Mouse (Mus musculus) limb, embryonic 15.5 days (tissue): ENCODE results near the gene Dhx32. TPM values are rescaled to one million over a fixed set of nuclear protein-coding genes. Genes with fewer than 3 reads are reported as not detected.

Source experiments
- ATAC-seq: fragments of 200-750 bp; cut with Nextera tagmentation; 2 replicates; pipeline ENCODE4 v1.8.0; 2017; ENCODE audit warnings: low read depth, moderate TSS enrichment; ENCODE audit not compliant: insufficient number of reproducible peaks, low FRiP score, low TSS enrichment
- H3K27ac ChIP-seq: fragments of 300-500 bp; sonication (generic); 2 replicates; pipeline ENCODE4 v1.5.1; 2015; ENCODE audit warnings: moderate library complexity, mild to moderate bottlenecking, inconsistent platforms
- H3K27me3 ChIP-seq: fragments of 300-500 bp; sonication (generic); 2 replicates; pipeline ENCODE4 v1.6.1; 2015; ENCODE audit warnings: inconsistent platforms
- H3K36me3 ChIP-seq: fragments of 300-500 bp; sonication (generic); 2 replicates; pipeline ENCODE4 v1.6.1; 2015; ENCODE audit warnings: inconsistent platforms
- H3K4me1 ChIP-seq: fragments of 300-500 bp; sonication (generic); 2 replicates; pipeline ENCODE4 v1.6.1; 2015; ENCODE audit warnings: inconsistent platforms
- H3K4me2 ChIP-seq: fragments of 300-500 bp; sonication (generic); 2 replicates; pipeline ENCODE4 v1.6.1; 2015; ENCODE audit warnings: mild to moderate bottlenecking, inconsistent platforms
- H3K4me3 ChIP-seq: fragments of 300-500 bp; sonication (generic); 2 replicates; pipeline ENCODE4 v1.5.1; 2015; ENCODE audit warnings: mild to moderate bottlenecking, inconsistent platforms
- H3K9ac ChIP-seq: fragments of 300-500 bp; sonication (generic); 2 replicates; pipeline ENCODE4 v1.6.1; 2015; ENCODE audit warnings: inconsistent platforms
- H3K9me3 ChIP-seq: fragments of 300-500 bp; sonication (generic); 2 replicates; pipeline ENCODE4 v1.6.1; 2016; ENCODE audit warnings: inconsistent platforms
- WGBS: fragments of 180-500 bp; shearing (Covaris S2); methylation state at CpG from one replicate; pipeline ENCODE4 v1.1.7; 2015; 5-methylcytosine and 5-hydroxymethylcytosine counted together
- polyA plus RNA-seq: library from polyadenylated mRNA; unstranded; fragments of >200 nt; fragmentation: Nextera tagmentation; extraction: Ambion mirVana; gene quantifications from 2 replicates; pipeline ENCODE4 v1.2.1, GENCODE M21; 2015

The Dhx32 gene
- polyA plus RNA-seq, 1 experiment from 2014 or later: 24.8 TPM

DNA sequence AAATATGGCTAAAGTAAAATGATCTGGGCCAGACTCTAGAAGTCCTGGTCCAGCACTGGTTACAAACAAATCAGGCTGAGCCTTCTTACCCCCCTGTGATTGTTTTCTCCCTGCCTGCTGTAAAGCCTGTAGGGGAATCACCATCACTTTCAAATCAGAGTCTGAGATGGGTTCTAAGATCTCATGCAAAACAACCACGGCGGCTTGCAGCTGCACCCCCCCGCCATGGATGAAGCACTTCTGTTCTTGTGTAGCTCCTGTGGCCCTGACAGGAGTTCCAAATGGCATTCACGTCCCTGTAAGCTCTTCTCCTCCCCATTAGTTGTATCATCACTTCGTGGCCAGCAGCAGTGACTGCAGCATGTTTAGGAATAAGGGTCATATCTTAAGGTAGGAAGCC, 98.9 kb downstream of the Dhx32 start:
- no peaks in the 10 kb centered on the region for H3K9me3 ChIP-seq
- H3K4me2 ChIP-seq: no peak overlapping the region
- H3K27me3 ChIP-seq: no peaks in the 10 kb centered on the region
- no peak overlapping the region for H3K9ac ChIP-seq
- peaks cover 24% of the 10 kb centered on the region for H3K36me3 ChIP-seq
- H3K27ac ChIP-seq: no peak overlapping the region
- WGBS: 69% methylated on average over 5 of the region's 5 CpGs
- H3K4me3 ChIP-seq: no peak overlapping the region
- ATAC-seq: no peak
- H3K4me1 ChIP-seq: no peaks in the 10 kb centered on the region

DNA sequence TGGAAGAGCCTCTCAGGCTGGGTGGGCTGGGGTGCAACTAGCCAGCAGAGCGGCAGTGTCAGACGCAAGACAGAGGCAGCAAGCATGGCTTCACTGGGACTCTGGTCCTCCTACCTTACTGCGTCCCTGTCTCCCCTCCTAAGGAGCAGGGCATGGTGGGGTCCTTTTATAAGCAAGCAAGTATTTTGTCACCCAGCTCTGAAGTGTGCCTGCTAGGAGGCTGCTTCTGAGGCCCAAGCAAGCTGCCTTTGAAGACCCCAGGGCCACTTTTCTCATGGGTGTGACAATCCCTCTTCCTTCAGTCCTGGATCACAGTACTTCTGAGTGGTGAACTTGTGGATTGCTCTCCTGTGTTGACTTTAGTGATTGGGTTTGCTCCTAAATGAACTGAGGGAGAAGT, 102.6 kb downstream of the Dhx32 start, which contains the start of gene Mmp21:
Gene Mmp21, minus strand, starts transcription at position 101 of the 400 bp plus-strand sequence.
- Histone ChIP-seq H3K4me3 (no peak within 1 kb of the TSS), H3K27ac (no peak within 1 kb of the TSS), H3K36me3 (peaks cover 19% of the 10 kb centered on the region; the same call in 1 of the 2 replicates), H3K9ac (no peak within 1 kb of the TSS), H3K27me3 (no peaks in the 10 kb centered on the region), H3K4me2 (no peak within 1 kb of the TSS), H3K4me1 (no peaks in the 10 kb centered on the region), H3K9me3 (no peaks in the 10 kb centered on the region)
- ATAC-seq: no peak
- 59% methylated on average over 3 of the region's 3 CpGs for WGBS

DNA sequence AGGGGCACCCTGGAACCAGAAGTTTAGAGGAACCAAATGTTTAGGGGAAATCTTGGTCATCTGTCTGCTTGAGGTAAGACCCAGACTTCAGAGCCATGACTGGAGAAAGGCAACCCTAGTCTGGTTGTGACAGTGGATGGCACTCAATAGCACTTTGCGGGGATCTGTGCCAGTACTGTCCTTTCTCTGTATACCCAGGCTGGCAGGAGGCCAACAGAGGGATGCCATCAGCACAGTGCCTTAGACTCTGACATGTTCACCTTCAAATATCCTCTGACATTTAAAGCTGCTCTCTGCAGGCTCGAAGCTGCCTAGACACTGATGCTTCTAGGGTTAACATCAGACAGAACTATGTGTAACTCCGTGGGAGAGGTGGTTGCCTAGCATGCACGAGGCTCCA, 103.1 kb downstream of the Dhx32 start:
- ATAC-seq: no peak
- Histone ChIP-seq H3K4me2 (no peak overlapping the region), H3K9me3 (no peaks in the 10 kb centered on the region), H3K36me3 (peaks cover 21% of the 10 kb centered on the region; the same call in 1 of the 2 replicates), H3K27me3 (no peaks in the 10 kb centered on the region), H3K4me1 (no peaks in the 10 kb centered on the region), H3K9ac (no peak overlapping the region), H3K27ac (no peak overlapping the region), H3K4me3 (no peak overlapping the region)
- 58% methylated on average over 4 of the region's 4 CpGs for WGBS

DNA sequence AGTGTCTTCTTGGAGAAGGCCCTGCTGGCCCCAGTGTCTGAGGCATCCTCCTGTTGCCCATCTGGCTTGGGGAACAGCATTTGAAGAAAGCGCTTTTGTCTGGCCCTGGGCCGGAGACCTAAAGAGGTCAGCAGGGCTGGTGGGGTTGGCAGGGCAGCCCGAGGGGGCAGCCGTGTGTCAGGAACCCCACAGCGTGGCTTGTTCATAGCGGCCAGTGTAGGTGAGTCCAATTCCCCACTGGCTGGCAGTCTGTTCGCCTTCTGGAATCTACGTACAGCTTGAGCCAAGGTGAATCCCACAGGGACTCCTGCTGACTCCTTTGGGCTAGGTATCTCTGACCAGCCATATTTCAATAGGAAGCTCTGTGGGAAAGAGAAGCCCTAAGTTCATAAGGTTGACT, 103.8 kb downstream of the Dhx32 start:
- 92% methylated on average over 8 of the region's 8 CpGs for WGBS
- no peaks in the 10 kb centered on the region for H3K4me1 ChIP-seq
- H3K36me3 ChIP-seq: peaks cover 25% of the 10 kb centered on the region; the same call in 1 of the 2 replicates
- no peak overlapping the region for H3K4me3 ChIP-seq
- H3K27me3 ChIP-seq: no peaks in the 10 kb centered on the region
- H3K27ac ChIP-seq: no peak overlapping the region
- no peak overlapping the region for H3K9ac ChIP-seq
- H3K4me2 ChIP-seq: no peak overlapping the region
- H3K9me3 ChIP-seq: no peaks in the 10 kb centered on the region
- no peak for ATAC-seq

DNA sequence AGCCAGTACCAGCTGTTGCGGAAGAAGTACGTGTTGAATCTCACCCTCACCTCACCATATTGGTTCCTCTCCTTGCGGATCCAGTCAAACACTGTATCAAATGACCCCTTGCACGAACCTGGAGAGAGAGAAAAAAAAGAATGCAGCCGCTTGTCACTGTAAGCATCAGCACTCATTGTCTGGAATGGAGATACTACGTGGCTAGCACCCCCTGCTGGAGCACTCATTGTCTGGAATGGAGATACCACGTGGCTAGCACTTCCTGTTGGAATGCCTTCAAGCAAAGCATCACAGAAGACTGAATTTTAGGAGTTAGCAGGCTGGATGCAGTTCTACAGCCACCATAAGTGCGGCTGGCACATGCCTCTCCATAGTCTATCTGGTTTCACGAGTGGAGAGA, 106.5 kb downstream of the Dhx32 start:
- Histone ChIP-seq H3K9me3 (no peaks in the 10 kb centered on the region), H3K4me3 (no peak overlapping the region), H3K36me3 (peaks cover 50% of the 10 kb centered on the region), H3K4me2 (no peak overlapping the region), H3K27me3 (no peaks in the 10 kb centered on the region), H3K4me1 (no peaks in the 10 kb centered on the region), H3K9ac (no peak overlapping the region), H3K27ac (no peak overlapping the region)
- 75% methylated on average over 9 of the region's 9 CpGs for WGBS
- ATAC-seq: no peak

Other genes with a start within 250 kb of the Dhx32 start
- gene Tex36, start 180.6 kb downstream of the Dhx32 start, polyA plus RNA-seq: not detected in 2 replicates
- gene Edrf1, start 145.2 kb downstream of the Dhx32 start, polyA plus RNA-seq: 18.7 and 19.3 TPM in 2 replicates
- not detected in 2 replicates for gene Mmp21, start 102.7 kb downstream of the Dhx32 start, polyA plus RNA-seq
- gene Bccip, start 73.4 kb downstream of the Dhx32 start, polyA plus RNA-seq: 161 and 171 TPM in 2 replicates
- gene Uros, start 72.7 kb downstream of the Dhx32 start, polyA plus RNA-seq: 31.0 and 31.3 TPM in 2 replicates
- gene Fank1, start 5.9 kb downstream of the Dhx32 start, polyA plus RNA-seq: 0.15 TPM in 1 of 2 replicates, not detected in the other